Mouse (Mus musculus): Measurements from ENCODE around the gene Nck2.

Nck2 gene

GRCm38 (mm10) chr1:43468978-43469377, 24.6 kb downstream of the Nck2 start:
- no peak for DNase-seq (ENCODE audit: low read depth, low spot score)

- no peak for DNase-seq (ENCODE audit: low read depth, low spot score)
Observed at GRCm38 (mm10) chr1:43470421-43471179, 26.2 kb downstream of the Nck2 start.

GRCm38 (mm10) chr1:43471180-43472045, 27.0 kb downstream of the Nck2 start:
- DNase-seq (ENCODE audit: low read depth, low spot score): no peak

DNA sequence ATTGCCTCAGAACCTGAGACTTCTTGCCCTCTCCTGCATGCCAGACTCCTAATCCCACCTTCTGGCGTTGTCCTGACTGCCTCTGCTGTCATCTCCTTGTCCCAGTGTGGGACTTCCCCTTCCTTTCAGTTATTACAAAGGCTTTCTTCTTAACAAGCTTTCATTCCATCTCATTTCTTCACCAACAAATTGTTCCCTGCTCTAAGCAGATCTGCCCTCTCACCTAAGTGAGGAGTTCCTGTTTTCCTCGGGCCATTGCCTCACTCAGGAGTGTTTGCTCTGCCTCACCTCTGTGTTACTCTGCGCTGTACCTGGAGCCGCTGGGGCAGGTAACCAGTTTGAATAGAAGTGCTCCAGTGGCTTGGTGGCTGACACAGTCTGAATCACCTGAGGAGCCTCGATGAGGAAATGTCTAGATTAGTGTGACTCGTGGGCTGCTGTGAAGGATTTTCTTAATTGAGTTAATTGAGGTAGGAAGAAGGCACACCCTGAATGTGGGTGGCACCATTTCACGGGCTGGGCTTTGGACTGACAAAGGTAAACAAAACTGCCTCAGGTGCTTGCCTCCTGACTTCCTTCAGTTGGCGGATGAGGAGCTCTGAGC, 27.8 kb downstream of the Nck2 start:
- no peak for DNase-seq (ENCODE audit: low read depth, low spot score)

DNA sequence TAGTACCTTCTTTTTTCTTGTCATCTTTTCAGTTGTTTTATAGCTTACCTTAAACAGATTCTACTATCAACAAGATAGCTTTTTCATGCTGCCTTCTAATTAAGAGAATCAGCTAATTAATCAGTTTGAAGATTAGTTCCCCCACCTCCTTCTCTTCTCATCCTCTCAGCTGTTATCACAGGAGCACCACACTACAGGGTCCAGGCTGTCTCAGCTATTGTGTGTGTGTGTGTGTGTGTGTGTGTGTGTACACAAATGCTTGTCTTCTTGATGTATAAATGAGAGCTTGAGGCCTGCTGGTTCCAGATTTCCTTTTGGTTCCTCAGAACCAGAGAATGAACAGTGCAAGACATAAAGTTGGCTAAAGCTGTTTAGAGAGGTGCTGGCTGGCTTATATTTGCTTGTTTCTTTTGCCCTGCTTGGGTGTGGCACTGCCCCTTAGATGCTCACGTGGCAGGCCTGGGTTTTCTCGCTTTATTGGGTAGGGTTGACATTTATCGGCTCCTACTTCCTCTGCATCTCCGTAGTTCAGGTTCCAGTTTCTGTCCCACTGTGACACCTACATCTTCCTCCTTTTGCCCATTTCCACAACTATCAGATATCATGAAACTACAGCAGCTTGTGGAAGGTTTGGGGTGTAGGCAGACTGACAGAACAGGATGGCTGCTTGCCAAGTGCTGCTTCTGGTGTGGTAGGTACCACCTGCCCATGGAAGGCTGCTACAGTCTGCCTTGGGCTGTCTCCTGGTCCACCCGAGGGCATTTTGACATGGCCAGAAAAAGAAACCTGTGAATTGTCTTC, 29.6 kb downstream of the Nck2 start:
- DNase-seq (ENCODE audit: low read depth, low spot score): no peak

DNA sequence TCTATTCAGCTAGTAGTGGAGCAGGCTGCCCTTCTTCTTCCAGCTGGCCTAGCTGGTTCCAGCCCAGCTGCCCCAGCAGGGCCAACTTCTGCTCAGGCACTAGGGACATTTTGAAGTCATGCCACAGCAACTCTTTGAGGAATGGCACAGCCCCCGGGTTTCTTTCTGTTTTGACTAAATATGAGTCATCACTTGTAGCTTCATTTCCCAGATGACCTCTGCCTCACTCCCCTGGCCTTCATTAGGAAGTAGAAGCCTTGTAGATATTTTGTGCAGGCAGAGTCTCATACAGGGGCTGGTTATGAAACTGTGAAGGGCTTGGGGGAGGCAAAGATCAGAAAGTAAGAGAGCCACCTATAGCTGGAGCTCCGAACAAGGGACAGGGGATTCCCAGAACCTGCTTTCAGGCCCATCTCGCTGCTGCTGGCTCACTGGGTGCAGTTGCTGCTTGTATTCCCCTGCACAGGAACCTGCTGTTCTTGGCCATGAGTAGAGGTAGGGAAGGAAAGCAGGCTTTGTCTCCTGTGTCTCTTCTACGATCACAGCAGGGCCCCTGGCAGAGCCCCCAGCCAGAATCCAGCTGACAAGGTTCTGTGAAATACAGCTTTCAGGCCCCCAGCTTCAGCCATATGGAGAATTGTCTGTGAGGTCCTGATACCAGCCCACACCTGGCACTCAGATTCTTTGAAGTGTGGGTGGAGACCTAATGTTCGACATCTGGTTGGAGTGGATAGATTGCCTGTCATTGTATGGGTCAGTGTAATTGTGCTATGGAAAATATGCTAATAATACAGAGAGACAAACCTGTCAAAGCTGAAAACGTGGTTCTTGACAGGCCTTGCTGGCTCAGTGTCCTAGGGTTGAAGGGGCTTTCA, 30.4 kb downstream of the Nck2 start:
- no peak for DNase-seq (ENCODE audit: low read depth, low spot score)

DNA sequence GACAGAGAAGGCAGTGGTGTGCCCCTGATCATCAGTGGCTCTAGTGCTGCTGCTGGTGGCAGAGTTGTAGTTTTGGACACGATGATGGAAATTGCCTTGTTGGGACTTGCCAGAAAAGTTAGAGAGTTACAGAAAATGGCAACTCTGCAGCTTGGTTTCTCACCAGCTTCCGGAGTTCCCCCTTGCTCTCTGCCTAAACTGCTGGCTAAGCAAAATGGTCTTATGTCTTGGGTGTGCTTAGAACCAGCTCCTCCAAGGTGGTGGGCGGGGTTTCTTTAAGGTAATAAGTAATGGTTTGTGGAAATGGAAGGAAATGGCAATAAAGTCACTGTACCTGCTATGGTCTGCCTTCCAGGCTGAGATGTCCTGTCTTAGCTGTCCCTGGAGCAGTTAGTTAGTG, 33.6 kb downstream of the Nck2 start:
- no peak for DNase-seq (ENCODE audit: low read depth, low spot score)

GRCm38 (mm10) chr1:43485204-43485603, 40.8 kb downstream of the Nck2 start:
- no peak for DNase-seq (ENCODE audit: low read depth, low spot score)

DNA sequence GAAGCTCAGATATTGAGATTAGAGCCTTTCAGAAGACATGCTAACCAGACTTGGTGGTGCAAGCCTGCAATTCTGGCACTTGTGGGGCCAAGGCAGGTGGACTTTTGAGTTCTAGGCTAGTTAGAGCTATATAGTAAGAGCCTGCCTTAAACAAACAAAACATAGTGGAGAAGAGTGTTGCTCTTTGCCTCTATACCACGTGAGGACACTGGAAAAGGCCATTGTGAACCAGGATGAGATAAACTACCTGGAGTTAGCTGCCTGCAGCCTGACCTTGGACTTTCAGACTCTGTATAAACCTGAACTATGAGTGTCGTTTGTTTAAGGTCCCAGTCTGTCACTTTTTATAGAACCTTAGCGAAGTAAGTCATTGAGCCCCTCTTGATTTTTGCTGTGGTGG, 42.1 kb downstream of the Nck2 start:
- no peak for DNase-seq (ENCODE audit: low read depth, low spot score)

DNA sequence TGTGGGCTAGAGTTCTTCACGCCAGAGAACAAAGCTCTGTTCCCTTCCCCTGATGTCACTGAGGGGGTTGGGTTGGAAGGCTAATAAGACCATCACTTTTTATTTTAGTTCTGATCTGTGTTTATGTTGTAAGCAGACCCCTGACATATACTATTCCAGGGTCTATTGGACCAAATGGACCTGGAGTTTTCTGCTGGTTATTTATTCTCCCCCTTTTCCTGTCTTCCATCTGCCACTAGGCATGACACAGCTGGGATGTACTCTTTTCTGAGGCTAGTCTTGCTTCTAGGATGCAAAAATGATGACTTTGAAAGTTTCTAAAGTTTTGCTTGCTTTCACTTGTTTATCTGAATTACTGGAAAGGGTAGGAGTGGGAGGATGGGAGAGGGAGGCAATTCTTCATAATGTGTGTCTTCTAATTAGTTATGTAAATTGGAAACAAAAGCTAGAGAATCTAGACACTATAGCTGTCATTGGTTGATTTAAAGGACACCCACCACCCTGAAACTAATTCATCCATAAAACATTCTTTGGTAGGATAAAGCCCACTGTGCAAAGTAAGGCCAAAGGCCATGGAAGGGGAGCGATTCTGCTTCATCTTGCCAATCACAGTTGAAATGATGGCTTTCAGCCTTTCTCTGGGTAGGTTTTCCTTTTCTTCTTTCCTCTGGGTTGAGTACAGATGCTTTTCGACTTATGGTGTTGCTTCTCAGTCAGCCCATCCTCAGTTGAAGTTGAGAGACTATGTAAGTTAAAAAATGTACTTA, 42.8 kb downstream of the Nck2 start:
- DNase-seq (ENCODE audit: low read depth, low spot score): no peak

- DNase-seq (ENCODE audit: low read depth, low spot score): no peak
Observed at GRCm38 (mm10) chr1:43489311-43489710, 44.9 kb downstream of the Nck2 start.

- DNase-seq (ENCODE audit: low read depth, low spot score): no peak
Observed at GRCm38 (mm10) chr1:43491506-43492269, 47.3 kb downstream of the Nck2 start.

DNA sequence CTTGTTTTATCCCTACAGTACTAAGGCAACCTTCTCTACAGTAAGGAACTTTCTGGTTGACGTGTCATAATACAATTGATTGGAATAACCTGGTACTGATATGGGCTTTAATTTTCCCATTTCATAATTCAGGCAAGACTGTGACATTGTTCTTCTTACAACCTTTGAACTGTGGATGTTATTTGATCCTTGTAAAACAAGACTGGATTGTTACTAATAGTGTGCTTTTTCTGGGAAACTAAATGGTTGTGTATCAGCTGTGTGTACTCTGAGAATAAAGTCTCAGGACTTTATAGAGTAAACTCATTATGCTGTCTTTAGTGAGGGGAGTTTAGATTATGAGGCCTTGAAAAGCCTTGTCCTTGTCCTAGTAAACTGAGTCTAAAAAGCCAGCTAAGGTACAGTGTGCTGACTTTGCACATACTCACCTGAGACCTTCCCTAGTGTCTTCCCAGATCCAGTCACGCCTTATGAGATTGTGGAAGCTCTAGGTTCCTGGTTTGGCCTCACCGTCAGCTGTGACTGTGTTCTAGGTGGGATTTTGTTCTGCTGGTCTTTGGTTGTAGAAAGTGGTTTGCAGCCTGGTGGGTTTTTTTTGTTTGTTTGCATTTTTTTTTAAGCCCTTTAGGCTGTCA, 48.5 kb downstream of the Nck2 start:
- no peak for DNase-seq (ENCODE audit: low read depth, low spot score)

DNA sequence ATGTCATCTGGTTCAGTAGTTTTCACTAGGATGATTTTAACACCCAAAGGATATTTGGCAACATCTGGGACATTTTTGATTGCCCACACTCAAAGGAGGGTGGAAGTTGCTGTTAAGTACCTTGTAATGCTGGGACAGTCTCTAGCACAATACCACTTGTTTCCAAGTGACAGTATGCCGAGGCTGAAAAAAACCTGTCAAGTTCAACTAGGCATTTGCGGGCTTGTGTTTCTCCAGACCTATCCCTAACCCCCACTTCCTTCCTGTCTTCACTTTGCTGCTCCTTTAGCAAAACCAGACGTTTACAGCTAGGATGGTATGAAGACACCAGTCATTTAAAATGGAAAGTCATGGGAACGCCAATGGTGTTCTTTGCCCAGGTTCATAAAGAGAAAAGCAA, 51.7 kb downstream of the Nck2 start:
- DNase-seq (ENCODE audit: low read depth, low spot score): no peak

DNA sequence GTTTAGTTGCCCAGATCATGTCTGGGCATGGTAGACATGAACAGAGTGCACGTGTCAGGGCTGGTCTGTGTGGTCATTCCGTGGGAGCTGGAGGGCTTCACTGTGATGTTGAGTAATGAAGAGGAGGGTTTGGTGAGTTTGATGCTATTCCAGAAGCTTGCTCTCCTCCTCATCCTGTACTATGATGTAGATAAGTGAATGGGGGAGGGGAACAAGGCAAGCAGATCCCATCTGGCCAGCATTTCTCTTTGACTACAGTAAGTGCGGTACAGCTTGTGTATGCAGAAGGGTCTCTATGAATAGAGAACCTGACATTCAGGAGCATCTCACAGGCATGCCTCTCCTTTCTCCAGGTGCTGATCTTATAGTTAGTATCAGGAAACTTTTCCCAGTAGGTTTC, 52.6 kb downstream of the Nck2 start:
- no peak for DNase-seq (ENCODE audit: low read depth, low spot score)

- DNase-seq (ENCODE audit: low read depth, low spot score): no peak
Observed at GRCm38 (mm10) chr1:43497951-43498350, 53.6 kb downstream of the Nck2 start.

GRCm38 (mm10) chr1:43500121-43500520, 55.7 kb downstream of the Nck2 start:
- no peak for DNase-seq (ENCODE audit: low read depth, low spot score)

GRCm38 (mm10) chr1:43501143-43501919, 57.0 kb downstream of the Nck2 start:
- no peak for DNase-seq (ENCODE audit: low read depth, low spot score)
